Mouse (Mus musculus) limb, embryonic 10.5 days (tissue): Measurements from ENCODE around the gene Pcdh9. TPM values are rescaled to one million over a fixed set of nuclear protein-coding genes. Genes with fewer than 3 reads are reported as not detected.

ENCODE experiments used
- DNase-seq: peaks from one replicate; pipeline ENCODE4 v3.0.0-alpha.2; 2017; ENCODE audit warnings: low spot score
- H3K27ac ChIP-seq: fragments of 300-500 bp; sonication (generic); 2 replicates; pipeline ENCODE4 v1.5.1; 2016; ENCODE audit warnings: mild to moderate bottlenecking
- H3K27me3 ChIP-seq: fragments of 300-500 bp; sonication (generic); 2 replicates; pipeline ENCODE4 v1.6.1; 2016; ENCODE audit warnings: low read depth, mild to moderate bottlenecking; ENCODE audit not compliant: poor library complexity, severe bottlenecking
- H3K36me3 ChIP-seq: fragments of 300-500 bp; sonication (generic); 2 replicates; pipeline ENCODE4 v1.6.1; 2016; ENCODE audit warnings: mild to moderate bottlenecking, moderate library complexity
- H3K4me1 ChIP-seq: fragments of 300-500 bp; sonication (generic); 2 replicates; pipeline ENCODE4 v1.6.1; 2016
- H3K4me3 ChIP-seq: fragments of 300-500 bp; sonication (generic); 2 replicates; pipeline ENCODE4 v1.5.1; 2016; ENCODE audit warnings: mild to moderate bottlenecking, moderate library complexity
- H3K9me3 ChIP-seq: fragments of 300-500 bp; sonication (generic); replicated peaks from 2 replicates; pipeline ENCODE4 v1.6.1; 2016; ENCODE audit warnings: mild to moderate bottlenecking
- WGBS: fragments of 180-500 bp; shearing (Covaris S2); methylation state at CpG from one replicate; pipeline ENCODE4 v1.1.7; 2016; 5-methylcytosine and 5-hydroxymethylcytosine counted together
- polyA plus RNA-seq: library from polyadenylated mRNA; unstranded; fragments of >200 nt; fragmentation: Nextera tagmentation; extraction: Ambion mirVana; gene quantifications from 2 replicates; pipeline ENCODE4 v1.2.1, GENCODE M21; 2016

Gene Pcdh9
- 2.5 and 13.3 TPM in 2 replicates for polyA plus RNA-seq

GRCm38 (mm10) chr14:93890519-93891370 lies at the start of gene Pcdh9:
Gene Pcdh9, minus strand, starts transcription at chr14:93890679.
- DNase-seq, result peak; percentile 93
- peak within 1 kb of the TSS; percentile 66 for H3K4me3 ChIP-seq
- peaks cover 42% of the 10 kb centered on the region for H3K27me3 ChIP-seq
- peaks cover 11% of the 10 kb centered on the region for H3K4me1 ChIP-seq
- H3K9me3 ChIP-seq, result no peaks in the 10 kb centered on the region
- H3K27ac ChIP-seq, result peak within 1 kb of the TSS; percentile 78
- WGBS, result under 1% methylated on average over 50 of the region's 50 CpGs
- no peaks in the 10 kb centered on the region for H3K36me3 ChIP-seq

- Histone ChIP-seq H3K4me1 (no peaks in the 10 kb centered on the region; the same call in 1 of the 2 replicates), H3K9me3 (no peaks in the 10 kb centered on the region), H3K27ac (no peak overlapping the region), H3K27me3 (no peaks in the 10 kb centered on the region), H3K36me3 (no peaks in the 10 kb centered on the region), H3K4me3 (no peak overlapping the region)
- no peak for DNase-seq
- WGBS, result 85% methylated on average over 1 of the region's 1 CpGs
Observed at GRCm38 (mm10) chr14:93906928-93907327, 16.4 kb upstream of the Pcdh9 start.

GRCm38 (mm10) chr14:93898533-93898932 lies 8.1 kb upstream of the Pcdh9 start:
- Histone ChIP-seq H3K4me3 (no peak overlapping the region), H3K36me3 (no peaks in the 10 kb centered on the region), H3K9me3 (no peaks in the 10 kb centered on the region), H3K27ac (no peak overlapping the region), H3K4me1 (no peaks in the 10 kb centered on the region), H3K27me3 (no peaks in the 10 kb centered on the region)
- no peak for DNase-seq

- DNase-seq, result no peak
- WGBS, result 92% methylated on average over 3 of the region's 3 CpGs
- H3K27me3 ChIP-seq, result peaks cover 13% of the 10 kb centered on the region; the same call in 1 of the 2 replicates
- H3K27ac ChIP-seq, result no peak overlapping the region
- H3K4me3 ChIP-seq, result no peak overlapping the region
- H3K36me3 ChIP-seq, result no peaks in the 10 kb centered on the region
- H3K4me1 ChIP-seq, result peaks cover 6% of the 10 kb centered on the region; the same call in 1 of the 2 replicates
- H3K9me3 ChIP-seq, result no peaks in the 10 kb centered on the region
Observed at GRCm38 (mm10) chr14:93895131-93895530, 4.7 kb upstream of the Pcdh9 start.

GRCm38 (mm10) chr14:93891371-93891746 lies 880 bp upstream of the Pcdh9 start:
- Histone ChIP-seq H3K27ac (peak overlapping the region; percentile 78), H3K9me3 (no peaks in the 10 kb centered on the region), H3K36me3 (no peaks in the 10 kb centered on the region), H3K4me3 (peak overlapping the region; percentile 66), H3K4me1 (peaks cover 11% of the 10 kb centered on the region), H3K27me3 (peaks cover 41% of the 10 kb centered on the region)
- under 1% methylated on average over 13 of the region's 13 CpGs for WGBS
- peak; percentile 52 for DNase-seq

GRCm38 (mm10) chr14:93889839-93890518 lies 500 bp downstream of the Pcdh9 start:
- no peaks in the 10 kb centered on the region for H3K36me3 ChIP-seq
- H3K27ac ChIP-seq, result no peak overlapping the region; the same call in 1 of the 2 replicates
- H3K4me3 ChIP-seq, result peak overlapping the region; percentile 66
- H3K4me1 ChIP-seq, result peaks cover 11% of the 10 kb centered on the region
- DNase-seq, result peak; percentile 38
- peaks cover 42% of the 10 kb centered on the region for H3K27me3 ChIP-seq
- H3K9me3 ChIP-seq, result no peaks in the 10 kb centered on the region
- WGBS, result under 1% methylated on average over 20 of the region's 20 CpGs

GRCm38 (mm10) chr14:93889231-93889630 lies 1.2 kb downstream of the Pcdh9 start:
- DNase-seq, result no peak
- 47% methylated on average over 6 of the region's 6 CpGs for WGBS
- H3K27ac ChIP-seq, result no peak overlapping the region
- H3K27me3 ChIP-seq, result peaks cover 42% of the 10 kb centered on the region
- H3K36me3 ChIP-seq, result no peaks in the 10 kb centered on the region
- H3K4me1 ChIP-seq, result peaks cover 11% of the 10 kb centered on the region
- H3K9me3 ChIP-seq, result no peaks in the 10 kb centered on the region
- H3K4me3 ChIP-seq, result peak overlapping the region; percentile 66

- no peaks in the 10 kb centered on the region for H3K36me3 ChIP-seq
- no peaks in the 10 kb centered on the region for H3K9me3 ChIP-seq
- 84% methylated on average over 5 of the region's 5 CpGs for WGBS
- no peak overlapping the region for H3K4me3 ChIP-seq
- peaks cover 42% of the 10 kb centered on the region for H3K27me3 ChIP-seq
- peaks cover 11% of the 10 kb centered on the region for H3K4me1 ChIP-seq
- DNase-seq, result no peak
- H3K27ac ChIP-seq, result no peak overlapping the region
Observed at GRCm38 (mm10) chr14:93888346-93888745, 2.1 kb downstream of the Pcdh9 start.

GRCm38 (mm10) chr14:93887066-93887465 lies 3.4 kb downstream of the Pcdh9 start:
- DNase-seq, result no peak
- Histone ChIP-seq H3K27me3 (peaks cover 34% of the 10 kb centered on the region), H3K4me3 (no peak overlapping the region), H3K27ac (no peak overlapping the region), H3K36me3 (no peaks in the 10 kb centered on the region), H3K4me1 (peaks cover 11% of the 10 kb centered on the region), H3K9me3 (no peaks in the 10 kb centered on the region)
- WGBS, result 75% methylated on average over 7 of the region's 7 CpGs

GRCm38 (mm10) chr14:93885551-93886084 lies 4.9 kb downstream of the Pcdh9 start:
- Histone ChIP-seq H3K36me3 (no peaks in the 10 kb centered on the region), H3K9me3 (no peaks in the 10 kb centered on the region), H3K27ac (no peak overlapping the region), H3K4me3 (no peak overlapping the region), H3K4me1 (peaks cover 5% of the 10 kb centered on the region), H3K27me3 (peaks cover 28% of the 10 kb centered on the region)
- no peak for DNase-seq
- 87% methylated on average over 11 of the region's 11 CpGs for WGBS

GRCm38 (mm10) chr14:93884467-93884866 lies 6.0 kb downstream of the Pcdh9 start:
- no peaks in the 10 kb centered on the region for H3K4me1 ChIP-seq
- DNase-seq, result peak; percentile 62
- H3K4me3 ChIP-seq, result no peak overlapping the region
- 13% methylated on average over 2 of the region's 2 CpGs for WGBS
- H3K27me3 ChIP-seq, result peaks cover 25% of the 10 kb centered on the region
- H3K9me3 ChIP-seq, result no peaks in the 10 kb centered on the region
- H3K27ac ChIP-seq, result no peak overlapping the region
- H3K36me3 ChIP-seq, result no peaks in the 10 kb centered on the region

GRCm38 (mm10) chr14:93880071-93880470 lies 10.4 kb downstream of the Pcdh9 start:
- no peak overlapping the region for H3K27ac ChIP-seq
- no peaks in the 10 kb centered on the region for H3K9me3 ChIP-seq
- no peaks in the 10 kb centered on the region for H3K36me3 ChIP-seq
- H3K4me1 ChIP-seq, result no peaks in the 10 kb centered on the region
- no peak overlapping the region for H3K4me3 ChIP-seq
- 97% methylated on average over 1 of the region's 1 CpGs for WGBS
- no peaks in the 10 kb centered on the region for H3K27me3 ChIP-seq
- no peak for DNase-seq

- H3K27ac ChIP-seq, result no peak overlapping the region
- DNase-seq, result no peak
- H3K27me3 ChIP-seq, result no peaks in the 10 kb centered on the region
- H3K36me3 ChIP-seq, result no peaks in the 10 kb centered on the region
- H3K9me3 ChIP-seq, result no peaks in the 10 kb centered on the region
- H3K4me3 ChIP-seq, result no peak overlapping the region
- H3K4me1 ChIP-seq, result no peaks in the 10 kb centered on the region
- 98% methylated on average over 1 of the region's 1 CpGs for WGBS
Observed at GRCm38 (mm10) chr14:93875968-93876367, 14.5 kb downstream of the Pcdh9 start.
